Mouse (Mus musculus): ENCODE measurements around the gene Nploc4. TPM values are rescaled to one million over a fixed set of nuclear protein-coding genes. Genes with fewer than 3 reads are reported as not detected.

Gene Nploc4
- total and polyA plus RNA-seq, 3 experiments: 40.6 to 115 (median 50.4) TPM

GRCm38 (mm10) chr11:120454965-120455364 lies 17.5 kb upstream of the Nploc4 start:
- Histone ChIP-seq H3K27me3 (replicated peaks) (no peaks in the 10 kb centered on the region), H3K79me2 (replicated peaks; ENCODE audit: control insufficient read depth, extremely low read depth, insufficient read depth, poor library complexity, severe bottlenecking) (peaks cover 20% of the 10 kb centered on the region), H3K27ac (ENCODE audit: insufficient read depth, low read depth) (no peak overlapping the region), H3K4me2 (ENCODE audit: insufficient read depth, low read depth, poor library complexity, severe bottlenecking) (no peak overlapping the region), H3K9me3 (replicated peaks; ENCODE audit: low read length) (no peaks in the 10 kb centered on the region), H3K4me3 (replicated peaks in 1 of 3; ENCODE audit: low read depth in 2 of 3, low read length in 2 of 3, poor library complexity in 1 of 3) (no peak overlapping the region), H3K4me1 (ENCODE audit: control insufficient read depth in 1 of 2, insufficient read depth in 2 of 2) (peaks cover 6 to 23% of the 10 kb centered on the region in 2 experiments), H3K9ac (ENCODE audit: insufficient read depth, low read depth) (no peak overlapping the region), H3K36me3 (replicated peaks in 1 of 2; ENCODE audit: control insufficient read depth in 1 of 2, insufficient read depth in 1 of 2, low read length in 1 of 2) (peaks cover 10 to 35% of the 10 kb centered on the region in 2 experiments)
- no peak for DNase-seq (ENCODE audit: extremely low read depth)
- dilution Hi-C loops (cut with MboI; ENCODE audit: extremely low pct_ligation_motif_present, extremely low pct_unique_long_range_greater_than_20kb, low sequenced_read_pairs) (no loop called here), in situ Hi-C loops (cut with MboI; ENCODE audit: low pct_ligation_motif_present, low pct_unique_long_range_greater_than_20kb, low sequenced_read_pairs) (no loop called here)
- TF ChIP-seq NRF1 (IDR thresholded peaks at IDR 0.05; ENCODE audit: low read depth, low read length) (no peak), GABPA (IDR thresholded peaks at IDR 0.05; ENCODE audit: insufficient replicate concordance, low read depth, low read length) (no peak), POLR2A (IDR thresholded peaks at IDR 0.05; ENCODE audit: low read depth, low read length) (no peak), CHD1 (IDR thresholded peaks at IDR 0.05; ENCODE audit: low read depth, low read length) (no peak)

- Histone ChIP-seq H3K4me3 (replicated peaks in 1 of 3; ENCODE audit: low read depth in 2 of 3, low read length in 2 of 3, poor library complexity in 1 of 3) (no peak within 1 kb of the TSS), H3K9me3 (replicated peaks; ENCODE audit: low read length) (no peaks in the 10 kb centered on the region), H3K4me2 (ENCODE audit: insufficient read depth, low read depth, poor library complexity, severe bottlenecking) (no peak within 1 kb of the TSS), H3K27me3 (replicated peaks) (no peaks in the 10 kb centered on the region), H3K9ac (ENCODE audit: insufficient read depth, low read depth) (no peak within 1 kb of the TSS), H3K27ac (ENCODE audit: insufficient read depth, low read depth) (no peak within 1 kb of the TSS), H3K36me3 (replicated peaks in 1 of 2; ENCODE audit: control insufficient read depth in 1 of 2, insufficient read depth in 1 of 2, low read length in 1 of 2) (peaks cover 4 to 26% of the 10 kb centered on the region in 2 experiments), H3K79me2 (replicated peaks; ENCODE audit: control insufficient read depth, extremely low read depth, insufficient read depth, poor library complexity, severe bottlenecking) (peaks cover 3% of the 10 kb centered on the region), H3K4me1 (ENCODE audit: control insufficient read depth in 1 of 2, insufficient read depth in 2 of 2) (peaks cover 9 to 20% of the 10 kb centered on the region in 2 experiments)
- in situ Hi-C loops (cut with MboI; ENCODE audit: low pct_ligation_motif_present, low pct_unique_long_range_greater_than_20kb, low sequenced_read_pairs): no loop called here
- TF ChIP-seq ZKSCAN1 (IDR thresholded peaks at IDR 0.05; ENCODE audit: borderline replicate concordance, low read depth, low read length) (no peak), RCOR1 (conservative IDR thresholded peaks at IDR 0.05; ENCODE audit: low read depth, low read length) (no peak), JUND (conservative IDR thresholded peaks at IDR 0.05; ENCODE audit: low read depth, low read length) (no peak), USF1 (IDR thresholded peaks at IDR 0.05; ENCODE audit: low read depth, low read length) (no peak), MXI1 (IDR thresholded peaks at IDR 0.05; ENCODE audit: low read depth, low read length) (no peak), MYC (IDR thresholded peaks at IDR 0.05; ENCODE audit: low read depth, low read length) (no peak), POLR2A (IDR thresholded peaks at IDR 0.05; ENCODE audit: low read depth, low read length) (no peak), KAT2A (IDR thresholded peaks at IDR 0.05; ENCODE audit: insufficient replicate concordance, low read length) (no peak), NRF1 (IDR thresholded peaks at IDR 0.05; ENCODE audit: low read depth, low read length) (no peak)
- dilution Hi-C loops (cut with MboI; ENCODE audit: extremely low pct_ligation_motif_present, extremely low pct_unique_long_range_greater_than_20kb, low sequenced_read_pairs): no loop called here
- DNase-seq (ENCODE audit: extremely low read depth): no peak
These were observed 15.8 kb upstream of the Nploc4 start, which contains the start of gene Pde6g for GRCm38 (mm10) chr11:120453306-120453705. Gene Pde6g (minus strand): TSS chr11:120453500.

GRCm38 (mm10) chr11:120452246-120452645 lies 14.7 kb upstream of the Nploc4 start:
- Histone ChIP-seq H3K36me3 (replicated peaks in 1 of 2; ENCODE audit: control insufficient read depth in 1 of 2, insufficient read depth in 1 of 2, low read length in 1 of 2) (peaks cover 4 to 26% of the 10 kb centered on the region in 2 experiments), H3K4me3 (replicated peaks in 1 of 3; ENCODE audit: low read depth in 2 of 3, low read length in 2 of 3, poor library complexity in 1 of 3) (no peak overlapping the region), H3K4me1 (ENCODE audit: control insufficient read depth in 1 of 2, insufficient read depth in 2 of 2) (peaks cover 9 to 27% of the 10 kb centered on the region in 2 experiments), H3K4me2 (ENCODE audit: insufficient read depth, low read depth, poor library complexity, severe bottlenecking) (no peak overlapping the region), H3K27ac (ENCODE audit: insufficient read depth, low read depth) (no peak overlapping the region), H3K79me2 (replicated peaks; ENCODE audit: control insufficient read depth, extremely low read depth, insufficient read depth, poor library complexity, severe bottlenecking) (no peaks in the 10 kb centered on the region), H3K9ac (ENCODE audit: insufficient read depth, low read depth) (no peak overlapping the region), H3K27me3 (replicated peaks) (no peaks in the 10 kb centered on the region), H3K9me3 (replicated peaks; ENCODE audit: low read length) (no peaks in the 10 kb centered on the region)
- TF ChIP-seq ZNF384 (IDR thresholded peaks at IDR 0.05; ENCODE audit: low read depth, low read length) (no peak), GABPA (IDR thresholded peaks at IDR 0.05; ENCODE audit: insufficient replicate concordance, low read depth, low read length) (no peak), HCFC1 (IDR thresholded peaks at IDR 0.05; ENCODE audit: low read depth, low read length) (no peak), ZMIZ1 (IDR thresholded peaks at IDR 0.05; ENCODE audit: low read depth, low read length) (no peak), JUN (IDR thresholded peaks at IDR 0.05; ENCODE audit: insufficient read depth, low read depth, low read length) (no peak), TCF12 (IDR thresholded peaks at IDR 0.05; ENCODE audit: low read depth, low read length) (no peak), MEF2A (IDR thresholded peaks at IDR 0.05; ENCODE audit: borderline replicate concordance, low read depth, low read length) (no peak), POLR2AphosphoS2 (IDR thresholded peaks at IDR 0.05; ENCODE audit: low read depth, low read length) (no peak), CHD1 (IDR thresholded peaks at IDR 0.05; ENCODE audit: low read depth, low read length) (no peak), MYC (IDR thresholded peaks at IDR 0.05; ENCODE audit: low read depth, low read length) (no peak), RCOR1 (conservative IDR thresholded peaks at IDR 0.05; ENCODE audit: low read depth, low read length) (no peak)
- DNase-seq (ENCODE audit: extremely low read depth): no peak
- dilution Hi-C loops (cut with MboI; ENCODE audit: extremely low pct_ligation_motif_present, extremely low pct_unique_long_range_greater_than_20kb, low sequenced_read_pairs): no loop called here
- in situ Hi-C loops (cut with MboI; ENCODE audit: low pct_ligation_motif_present, low pct_unique_long_range_greater_than_20kb, low sequenced_read_pairs): no loop called here

Measured in CH12.LX (cell line).